Mouse (Mus musculus) liver, embryonic 16.5 days (tissue): ENCODE measurements around the gene Snx13. TPM values are rescaled to one million over a fixed set of nuclear protein-coding genes. Genes with fewer than 3 reads are reported as not detected.

Experiments used
- microRNA counts: library from miRNA; unstranded; fragments of <30 nt; microRNA quantifications from one replicate; lab custom pipeline; 2016
- microRNA-seq: library from miRNA; unstranded; fragments of <30 nt; microRNA quantifications from one replicate; pipeline ENCODE4, GENCODE M21; 2016
- polyA plus RNA-seq: library from polyadenylated mRNA; unstranded; fragments of >200 nt; fragmentation: Nextera tagmentation; extraction: Ambion mirVana; gene quantifications from 2 replicates; pipeline ENCODE4 v1.2.1, GENCODE M21; 2015

Gene Snx13
- polyA plus RNA-seq, 1 experiment from 2014 or later = 8.6 TPM

MicroRNAs within 50 kb of the gene (microRNA counts, 519-probe panel; counts per million panel counts)
- 60.7 counts per million for microRNA mmu-miR-680 (lab: Ali Mortazavi, UCI)

Small RNA genes lying within 50 kb of the gene (microRNA-seq; reads per million reads assigned to microRNA genes)
- not detected for gene Mir680-3

Other genes with a start within 250 kb of the Snx13 start
- gene Hdac9, start 130.1 kb upstream of the Snx13 start, polyA plus RNA-seq = 1.4 and 1.6 TPM in 2 replicates
- not detected in 2 replicates for gene Prps1l1, start 62.4 kb upstream of the Snx13 start, polyA plus RNA-seq